Mouse (Mus musculus): ENCODE results near the gene Ubash3b. TPM values are rescaled to one million over a fixed set of nuclear protein-coding genes. Genes with fewer than 3 reads are reported as not detected.

The Ubash3b gene
- total RNA-seq (2021) = 1 to 10 TPM; 3.0 to 5.4 TPM
- long read RNA-seq, experiment 1, full-length matches to known transcripts = 1 of 2 reads
- long read RNA-seq, experiment 1, partial matches to known transcripts = 1 of 2 reads
- long read RNA-seq, experiment 1, other reads (novel, unspliced or antisense) = 0 of 2 reads
- long read RNA-seq, experiment 2, full-length matches to known transcripts = 2 of 2 reads
- long read RNA-seq, experiment 2, partial matches to known transcripts = 0 of 2 reads
- long read RNA-seq, experiment 2, other reads (novel, unspliced or antisense) = 0 of 2 reads

- DNase-seq = no peak
These were observed at the start of gene Ubash3b for GRCm38 (mm10) chr9:41161413-41161812. Gene Ubash3b, minus strand, starts transcription at chr9:41161697.

- peak; percentile 94 for DNase-seq
These were observed 45.9 kb upstream of the Ubash3b start for GRCm38 (mm10) chr9:41207130-41208104.

GRCm38 (mm10) chr9:41206717-41207116 is 45.2 kb upstream of the Ubash3b start:
- no peak for DNase-seq

- no peak for DNase-seq
These were observed 43.8 kb upstream of the Ubash3b start for GRCm38 (mm10) chr9:41205267-41205666.

- no peak for DNase-seq
These were observed 38.2 kb upstream of the Ubash3b start for GRCm38 (mm10) chr9:41199456-41200252.

- DNase-seq = no peak
These were observed 37.2 kb upstream of the Ubash3b start for GRCm38 (mm10) chr9:41198501-41199265.

- DNase-seq = no peak
These were observed 34.3 kb upstream of the Ubash3b start for GRCm38 (mm10) chr9:41195742-41196311.

- DNase-seq = no peak
These were observed 30.2 kb upstream of the Ubash3b start for GRCm38 (mm10) chr9:41191651-41192210.

GRCm38 (mm10) chr9:41190745-41191482 is 29.4 kb upstream of the Ubash3b start:
- DNase-seq = peak; percentile 84

GRCm38 (mm10) chr9:41187939-41188338 is 26.4 kb upstream of the Ubash3b start:
- no peak for DNase-seq

GRCm38 (mm10) chr9:41187498-41187897 is 26.0 kb upstream of the Ubash3b start:
- DNase-seq = no peak

GRCm38 (mm10) chr9:41185331-41185730 is 23.8 kb upstream of the Ubash3b start:
- no peak for DNase-seq

- peak; percentile 29 for DNase-seq
These were observed 21.1 kb upstream of the Ubash3b start for GRCm38 (mm10) chr9:41182550-41182949.

- DNase-seq = no peak
These were observed 20.3 kb upstream of the Ubash3b start for GRCm38 (mm10) chr9:41181803-41182202.

GRCm38 (mm10) chr9:41181372-41181771 is 19.9 kb upstream of the Ubash3b start:
- DNase-seq = no peak

- peak; percentile 36 for DNase-seq
These were observed 17.6 kb upstream of the Ubash3b start for GRCm38 (mm10) chr9:41179056-41179455.

GRCm38 (mm10) chr9:41173158-41173557 is 11.7 kb upstream of the Ubash3b start:
- DNase-seq = no peak

- DNase-seq = no peak
These were observed 10.9 kb upstream of the Ubash3b start for GRCm38 (mm10) chr9:41172426-41172825.

- no peak for DNase-seq
These were observed 8.5 kb upstream of the Ubash3b start for GRCm38 (mm10) chr9:41170026-41170425.

- no peak for DNase-seq
These were observed 7.2 kb upstream of the Ubash3b start for GRCm38 (mm10) chr9:41168656-41169055.
